Mouse (Mus musculus) C2C12 (cell line): ENCODE measurements around the gene Mybbp1a.

Source experiments
- CTCF ChIP-seq: IDR thresholded peaks from one replicate; pipeline ENCODE4 v1.5.1; 2011; ENCODE audit not compliant: control insufficient read depth, insufficient read depth, insufficient read length
- MAX ChIP-seq: IDR thresholded peaks from one replicate; pipeline ENCODE4 v1.6.1; 2011; ENCODE audit warnings: mild to moderate bottlenecking, control low read depth
- MYOG ChIP-seq: IDR thresholded peaks from one replicate; pipeline ENCODE4 v1.6.1; 2011; ENCODE audit not compliant: control insufficient read depth, insufficient read length; ENCODE audit errors: extremely low read depth
- USF1 ChIP-seq: IDR thresholded peaks from one replicate; pipeline ENCODE4 v1.6.1; 2011; ENCODE audit warnings: low read depth, mild to moderate bottlenecking, control low read depth, moderate library complexity

DNA sequence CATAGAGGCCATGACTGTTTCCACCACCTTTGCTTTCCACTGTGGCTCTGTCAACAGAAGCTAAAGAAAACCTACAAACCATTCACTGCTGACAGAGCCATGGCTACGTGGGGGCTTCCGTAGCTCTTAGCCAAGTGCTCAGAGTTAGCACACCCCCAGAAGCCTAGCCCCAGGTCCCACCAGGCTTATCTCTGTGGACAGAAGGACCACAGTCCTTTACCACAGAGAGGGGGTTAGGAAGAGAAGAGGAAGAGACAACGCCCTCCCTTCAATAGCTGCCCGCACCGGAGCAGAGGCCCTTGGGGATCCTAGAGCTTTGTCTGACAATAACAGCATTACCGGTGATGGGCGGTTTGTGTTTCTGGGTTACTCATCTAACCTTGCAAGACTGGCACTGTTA lies 34.3 kb downstream of the Mybbp1a start:
- TF ChIP-seq CTCF (no peak), USF1 (no peak), MYOG (no peak), MAX (no peak)
